Mouse (Mus musculus) left cerebral cortex, adult 9 months (tissue): ENCODE data around the gene Celf6.
A peak's percentile ranks its signal among the peaks of the same experiment; 100 is the strongest.

Experiments
- DNase-seq, 2 experiments: peaks; one replicate each; pipeline ENCODE4 v3.0.0; 2022; ENCODE audit warnings: low spot score in 2 of 2

The Celf6 gene

GRCm38 (mm10) chr9:59588252-59588651 lies 10.5 kb downstream of the Celf6 start:
- no peak for DNase-seq

- peak; percentile 85 to 89 for DNase-seq
These were observed 11.3 kb downstream of the Celf6 start for GRCm38 (mm10) chr9:59588710-59589671.

GRCm38 (mm10) chr9:59589703-59590439 lies 12.2 kb downstream of the Celf6 start:
- peak; percentile 61 to 73 for DNase-seq

- no peak for DNase-seq
These were observed 23.9 kb downstream of the Celf6 start for GRCm38 (mm10) chr9:59601661-59602060.

- no peak for DNase-seq
These were observed 28.2 kb downstream of the Celf6 start for GRCm38 (mm10) chr9:59605967-59606366.

GRCm38 (mm10) chr9:59610950-59611349 lies 33.2 kb downstream of the Celf6 start:
- DNase-seq = no peak

GRCm38 (mm10) chr9:59615797-59616196 lies 38.1 kb downstream of the Celf6 start:
- DNase-seq = no peak

GRCm38 (mm10) chr9:59616622-59617306 lies 39.0 kb downstream of the Celf6 start, which contains the start of gene Parp6:
Parp6 (plus strand) TSS chr9:59617284.
- DNase-seq = peak; percentile 98 to 99

- DNase-seq = peak in 1 of 2 experiments; percentile 21
These were observed 39.7 kb downstream of the Celf6 start for GRCm38 (mm10) chr9:59617307-59617973.

GRCm38 (mm10) chr9:59638372-59638771 lies 60.7 kb downstream of the Celf6 start:
- no peak for DNase-seq

- no peak for DNase-seq
These were observed 62.2 kb downstream of the Celf6 start for GRCm38 (mm10) chr9:59639936-59640335.

- no peak for DNase-seq
These were observed 63.6 kb downstream of the Celf6 start for GRCm38 (mm10) chr9:59641320-59641719.

GRCm38 (mm10) chr9:59649911-59650310 lies 72.2 kb downstream of the Celf6 start:
- DNase-seq = no peak

GRCm38 (mm10) chr9:59653371-59653770 lies 75.7 kb downstream of the Celf6 start:
- DNase-seq = peak in 1 of 2 experiments; percentile 54

- no peak for DNase-seq
These were observed 76.8 kb downstream of the Celf6 start for GRCm38 (mm10) chr9:59654450-59654983.

- peak; percentile 94 to 99 for DNase-seq
These were observed 78.4 kb downstream of the Celf6 start, which contains the start of gene Pkm for GRCm38 (mm10) chr9:59655958-59656634. Pkm (plus strand) TSS chr9:59656368.
